Mouse (Mus musculus) embryonic facial prominence, embryonic 11.5 days (tissue): ENCODE results near the gene Olfml2a. TPM values are rescaled to one million over a fixed set of nuclear protein-coding genes. Genes with fewer than 3 reads are reported as not detected.
A peak's percentile ranks its signal among the peaks of the same experiment; 100 is the strongest.

Experiments
- ATAC-seq: fragments of 200-750 bp; cut with Nextera tagmentation; replicated peaks from 2 replicates; pipeline ENCODE4 v1.8.0; 2017; ENCODE audit warnings: low read depth; ENCODE audit not compliant: insufficient number of reproducible peaks, low FRiP score, low TSS enrichment
- DNase-seq: peaks from one replicate; pipeline ENCODE4 v3.0.0-alpha.2; 2015; ENCODE audit warnings: low spot score
- H3K27ac ChIP-seq: fragments of 300-500 bp; sonication (generic); replicated peaks from 2 replicates; pipeline ENCODE4 v1.5.1; 2014; ENCODE audit warnings: mild to moderate bottlenecking, low read depth, low read length, control low read depth
- H3K27me3 ChIP-seq: fragments of 300-500 bp; sonication (generic); 2 replicates; pipeline ENCODE4 v1.6.1; 2014; ENCODE audit warnings: mild to moderate bottlenecking, low read length, moderate library complexity, mixed read lengths; ENCODE audit not compliant: control insufficient read depth, insufficient read depth
- H3K36me3 ChIP-seq: fragments of 300-500 bp; sonication (generic); replicated peaks from 2 replicates; pipeline ENCODE4 v1.6.1; 2014; ENCODE audit warnings: low read depth, mild to moderate bottlenecking, low read length, moderate library complexity, mixed read lengths; ENCODE audit not compliant: control insufficient read depth, insufficient read depth
- H3K4me1 ChIP-seq: fragments of 300-500 bp; sonication (generic); 2 replicates; pipeline ENCODE4 v1.6.1; 2014; ENCODE audit warnings: low read length, mixed read lengths; ENCODE audit not compliant: control insufficient read depth, insufficient read depth
- H3K4me2 ChIP-seq: fragments of 300-500 bp; sonication (generic); 2 replicates; pipeline ENCODE4 v1.6.1; 2014; ENCODE audit warnings: low read depth, mild to moderate bottlenecking, control low read depth, low read length, moderate library complexity
- H3K4me3 ChIP-seq: fragments of 300-500 bp; sonication (generic); 2 replicates; pipeline ENCODE4 v1.5.1; 2014; ENCODE audit warnings: low read depth, low read length, control low read depth
- H3K9ac ChIP-seq: fragments of 300-500 bp; sonication (generic); replicated peaks from 2 replicates; pipeline ENCODE4 v1.6.1; 2014; ENCODE audit warnings: mild to moderate bottlenecking, control low read depth, low read length
- H3K9me3 ChIP-seq: fragments of 300-500 bp; sonication (generic); replicated peaks from 2 replicates; pipeline ENCODE4 v1.6.1; 2016; ENCODE audit warnings: mild to moderate bottlenecking, low read length, inconsistent platforms, mixed read lengths; ENCODE audit not compliant: control insufficient read depth
- WGBS: fragments of 180-500 bp; shearing (Covaris S2); extraction: QIAGEN DNeasy Blood & Tissue Kit; methylation state at CpG from one replicate; pipeline ENCODE4 v1.1.7; 2014; 5-methylcytosine and 5-hydroxymethylcytosine counted together
- polyA plus RNA-seq: library from polyadenylated mRNA; unstranded; fragments of >200 nt; fragmentation: Nextera tagmentation; extraction: Ambion mirVana; gene quantifications from 2 replicates; pipeline ENCODE4 v1.2.1, GENCODE M21; 2014

Olfml2a gene
- polyA plus RNA-seq, 1 experiment from 2014 or later: 2.5 TPM

DNA sequence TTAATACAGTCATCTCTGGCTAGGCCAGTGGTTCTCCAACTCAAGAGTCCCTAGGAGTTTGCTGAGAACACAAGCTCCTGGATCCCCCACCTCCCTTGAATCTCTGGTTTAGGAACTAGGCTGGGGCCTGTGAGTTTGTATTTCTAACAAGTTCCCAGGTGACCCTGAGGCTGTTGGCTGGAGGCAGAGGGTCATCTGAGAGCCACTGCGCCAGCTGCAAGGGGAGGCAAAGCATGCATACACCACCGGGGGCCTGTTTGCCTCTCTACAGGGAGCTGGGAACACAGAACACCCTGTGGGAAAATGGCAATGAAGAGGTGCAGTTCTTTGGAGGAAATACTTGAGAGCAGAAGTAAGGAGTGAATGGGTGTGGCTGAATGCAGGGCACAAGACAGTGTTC lies 1.5 kb upstream of the Olfml2a start:
- no peak overlapping the region for H3K9ac ChIP-seq
- H3K27me3 ChIP-seq: no peaks in the 10 kb centered on the region; the same call in 1 of the 2 replicates
- no peak for ATAC-seq
- no peak overlapping the region for H3K27ac ChIP-seq
- H3K4me2 ChIP-seq: no peak overlapping the region
- peaks cover 7% of the 10 kb centered on the region; the same call in 1 of the 2 replicates for H3K4me1 ChIP-seq
- H3K9me3 ChIP-seq: no peaks in the 10 kb centered on the region
- no peaks in the 10 kb centered on the region for H3K36me3 ChIP-seq
- WGBS: 48% methylated on average over 2 of the region's 2 CpGs
- no peak overlapping the region for H3K4me3 ChIP-seq
- DNase-seq: no peak

DNA sequence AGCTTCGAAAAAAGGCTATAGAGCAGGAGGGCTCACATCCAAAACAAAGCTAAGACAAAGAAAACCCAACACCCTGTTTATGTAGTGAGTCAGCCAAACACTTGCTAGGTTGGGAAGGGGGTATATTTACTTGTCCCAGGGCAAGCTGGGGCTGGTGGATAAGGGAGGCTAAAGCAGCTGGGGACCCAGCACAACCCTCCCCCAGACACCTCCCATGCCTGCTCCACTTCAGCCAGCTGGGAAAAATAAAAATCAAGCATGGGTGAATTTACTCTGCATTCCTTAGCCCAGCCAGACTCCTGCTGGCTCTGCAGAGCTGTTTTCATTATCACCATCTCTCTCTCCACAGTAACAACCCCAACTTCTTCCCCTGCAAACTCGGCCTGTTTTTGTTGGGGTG lies 2.2 kb downstream of the Olfml2a start:
- Histone ChIP-seq H3K9ac (peak overlapping the region; percentile 15; the same call in 1 of the 2 replicates), H3K9me3 (no peaks in the 10 kb centered on the region), H3K4me3 (no peak overlapping the region), H3K4me1 (peaks cover 7% of the 10 kb centered on the region; the same call in 1 of the 2 replicates), H3K4me2 (no peak overlapping the region), H3K36me3 (no peaks in the 10 kb centered on the region), H3K27me3 (no peaks in the 10 kb centered on the region; the same call in 1 of the 2 replicates), H3K27ac (peak overlapping the region; percentile 47; the same call in 1 of the 2 replicates)
- ATAC-seq (no peak), DNase-seq (peak; percentile 63)
- WGBS: 20% methylated on average over 2 of the region's 2 CpGs

- ATAC-seq (no peak), DNase-seq (peak; percentile 54)
- Histone ChIP-seq H3K9ac (no peak overlapping the region), H3K27me3 (no peaks in the 10 kb centered on the region; the same call in 1 of the 2 replicates), H3K36me3 (no peaks in the 10 kb centered on the region), H3K9me3 (no peaks in the 10 kb centered on the region), H3K4me1 (peaks cover 7% of the 10 kb centered on the region; the same call in 1 of the 2 replicates), H3K27ac (no peak overlapping the region; the same call in 1 of the 2 replicates), H3K4me2 (no peak overlapping the region), H3K4me3 (no peak overlapping the region)
- 25% methylated on average over 5 of the region's 5 CpGs for WGBS
These were observed 3.2 kb downstream of the Olfml2a start for GRCm38 (mm10) chr2:38934936-38935335.

DNA sequence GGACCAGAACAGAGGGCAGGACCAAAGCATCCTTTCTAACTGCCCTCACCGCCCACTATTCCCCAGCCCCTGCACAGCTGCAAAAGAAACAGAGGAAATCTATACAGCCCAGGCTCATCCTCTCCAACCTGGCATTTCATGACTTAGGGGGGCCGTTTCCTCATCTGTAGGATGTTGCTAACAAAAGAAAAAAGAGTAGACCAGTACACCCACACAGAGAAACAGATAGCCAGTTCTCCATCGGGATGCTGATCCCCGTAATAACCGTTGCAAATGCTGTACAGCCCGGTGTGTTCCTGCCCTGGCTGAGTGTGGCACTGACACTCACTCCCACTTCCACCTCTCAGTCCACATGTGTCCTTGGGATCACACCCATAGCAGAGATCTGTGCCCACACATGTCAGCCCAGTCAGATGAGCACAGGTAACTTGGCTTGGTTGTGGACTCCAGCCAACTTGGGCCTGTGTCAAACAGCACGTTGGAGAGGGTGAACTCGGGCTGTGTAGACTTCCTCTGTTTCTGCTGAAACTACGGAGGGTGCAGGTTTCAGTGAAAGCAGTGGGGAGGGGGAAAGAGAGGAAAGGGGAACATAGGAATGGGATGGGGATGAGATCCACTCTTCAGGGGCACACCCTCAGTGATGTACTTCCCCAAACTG lies 5.1 kb downstream of the Olfml2a start:
- no peak for DNase-seq
- ATAC-seq: no peak
- H3K9ac ChIP-seq: no peak overlapping the region
- no peaks in the 10 kb centered on the region for H3K36me3 ChIP-seq
- H3K27me3 ChIP-seq: no peaks in the 10 kb centered on the region
- no peak overlapping the region for H3K4me2 ChIP-seq
- no peaks in the 10 kb centered on the region for H3K9me3 ChIP-seq
- WGBS: 76% methylated on average over 9 of the region's 9 CpGs
- peaks cover 7% of the 10 kb centered on the region; the same call in 1 of the 2 replicates for H3K4me1 ChIP-seq
- no peak overlapping the region for H3K27ac ChIP-seq
- no peak overlapping the region for H3K4me3 ChIP-seq

DNA sequence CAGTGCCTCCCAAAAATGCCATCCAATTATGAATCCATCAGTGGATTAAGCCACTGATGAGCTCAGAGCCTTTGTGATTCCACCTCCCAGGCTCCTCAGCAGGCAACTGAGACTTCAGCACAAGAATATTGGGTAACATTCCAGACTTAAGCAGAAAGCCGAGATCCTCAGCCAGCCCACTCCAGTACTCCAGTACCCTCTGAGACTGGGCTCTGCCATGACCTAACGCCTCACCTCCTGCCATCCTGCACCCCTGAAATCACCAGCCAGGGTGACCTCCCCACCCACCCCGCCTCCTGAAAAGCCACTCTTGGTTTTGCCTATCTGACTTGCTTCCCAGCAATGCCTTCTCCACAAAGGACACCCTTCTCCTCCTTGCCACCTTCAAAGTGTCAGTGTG lies 5.6 kb downstream of the Olfml2a start:
- no peak for DNase-seq
- Histone ChIP-seq H3K36me3 (no peaks in the 10 kb centered on the region), H3K9ac (no peak overlapping the region), H3K27ac (no peak overlapping the region), H3K4me2 (no peak overlapping the region), H3K4me3 (no peak overlapping the region), H3K9me3 (no peaks in the 10 kb centered on the region), H3K4me1 (peaks cover 3% of the 10 kb centered on the region; the same call in 1 of the 2 replicates), H3K27me3 (no peaks in the 10 kb centered on the region)
- 76% methylated on average over 3 of the region's 3 CpGs for WGBS
- ATAC-seq: no peak

- no peak overlapping the region for H3K4me3 ChIP-seq
- WGBS: 93% methylated on average over 1 of the region's 1 CpGs
- H3K4me1 ChIP-seq: peaks cover 3% of the 10 kb centered on the region; the same call in 1 of the 2 replicates
- ATAC-seq (no peak), DNase-seq (no peak)
- no peak overlapping the region for H3K9ac ChIP-seq
- no peak overlapping the region for H3K27ac ChIP-seq
- H3K4me2 ChIP-seq: no peak overlapping the region
- H3K36me3 ChIP-seq: no peaks in the 10 kb centered on the region
- H3K9me3 ChIP-seq: no peaks in the 10 kb centered on the region
- no peaks in the 10 kb centered on the region for H3K27me3 ChIP-seq
These were observed 6.2 kb downstream of the Olfml2a start for GRCm38 (mm10) chr2:38938007-38938406.

- H3K4me2 ChIP-seq: no peak overlapping the region
- H3K36me3 ChIP-seq: no peaks in the 10 kb centered on the region
- WGBS: 72% methylated on average over 2 of the region's 2 CpGs
- no peaks in the 10 kb centered on the region for H3K27me3 ChIP-seq
- H3K4me1 ChIP-seq: peaks cover 3% of the 10 kb centered on the region; the same call in 1 of the 2 replicates
- H3K27ac ChIP-seq: no peak overlapping the region
- H3K9ac ChIP-seq: no peak overlapping the region
- H3K9me3 ChIP-seq: no peaks in the 10 kb centered on the region
- H3K4me3 ChIP-seq: no peak overlapping the region
- no peak for DNase-seq
- no peak for ATAC-seq
These were observed 7.3 kb downstream of the Olfml2a start for GRCm38 (mm10) chr2:38939047-38939446.

- H3K4me3 ChIP-seq: no peak overlapping the region
- ATAC-seq (no peak), DNase-seq (no peak)
- H3K9me3 ChIP-seq: no peaks in the 10 kb centered on the region
- H3K27ac ChIP-seq: no peak overlapping the region
- no peaks in the 10 kb centered on the region for H3K36me3 ChIP-seq
- 81% methylated on average over 14 of the region's 14 CpGs for WGBS
- no peak overlapping the region for H3K9ac ChIP-seq
- no peaks in the 10 kb centered on the region for H3K4me1 ChIP-seq
- no peaks in the 10 kb centered on the region for H3K27me3 ChIP-seq
- H3K4me2 ChIP-seq: no peak overlapping the region
These were observed 9.6 kb downstream of the Olfml2a start for GRCm38 (mm10) chr2:38941426-38941825.
